Mouse (Mus musculus): ENCODE measurements at regions not wholly inside any gene's neighbourhood (a gene's known extent, or its start where the extent isn't known, plus 50 kb on each side); places are given as distances from the start of the nearest gene placed in this dataset.
A peak's percentile ranks its signal among the peaks of the same experiment; 100 is the strongest.

- ATAC-seq (ENCODE audit: extremely low read depth, insufficient number of reproducible peaks, low FRiP score, poor library complexity, severe bottlenecking), result no peak
These were observed 2634.2 kb downstream of the 9330182O14Rik start for GRCm38 (mm10) chr15:42768396-42768795.

GRCm38 (mm10) chr15:42779903-42780302 lies 2645.7 kb downstream of the 9330182O14Rik start:
- no peak for ATAC-seq (ENCODE audit: extremely low read depth, insufficient number of reproducible peaks, low FRiP score, poor library complexity, severe bottlenecking)

DNA sequence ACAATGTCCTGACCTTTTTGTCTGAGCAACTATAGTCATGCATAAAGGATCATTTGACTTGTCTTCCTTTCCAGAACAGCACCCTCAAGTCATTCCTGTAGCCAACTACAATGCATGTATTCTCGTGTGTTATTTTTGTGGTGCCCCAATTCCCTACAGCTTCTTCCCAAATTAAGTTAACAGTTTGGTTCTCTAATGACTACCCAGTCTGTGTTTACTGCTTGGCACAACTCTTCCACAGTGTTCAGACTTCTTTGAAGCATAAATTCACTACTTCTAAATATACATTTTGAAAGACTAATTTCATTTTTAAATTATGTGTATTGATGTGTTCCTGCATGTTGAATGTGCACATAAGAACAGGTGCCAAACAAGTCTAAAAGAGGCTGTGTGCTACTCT lies 2667.1 kb downstream of the 9330182O14Rik start:
- no peak for ATAC-seq (ENCODE audit: extremely low read depth, insufficient number of reproducible peaks, low FRiP score, poor library complexity, severe bottlenecking)

GRCm38 (mm10) chr15:42810871-42811490 lies 2676.8 kb downstream of the 9330182O14Rik start:
- ATAC-seq (ENCODE audit: extremely low read depth, insufficient number of reproducible peaks, low FRiP score, poor library complexity, severe bottlenecking), result no peak

DNA sequence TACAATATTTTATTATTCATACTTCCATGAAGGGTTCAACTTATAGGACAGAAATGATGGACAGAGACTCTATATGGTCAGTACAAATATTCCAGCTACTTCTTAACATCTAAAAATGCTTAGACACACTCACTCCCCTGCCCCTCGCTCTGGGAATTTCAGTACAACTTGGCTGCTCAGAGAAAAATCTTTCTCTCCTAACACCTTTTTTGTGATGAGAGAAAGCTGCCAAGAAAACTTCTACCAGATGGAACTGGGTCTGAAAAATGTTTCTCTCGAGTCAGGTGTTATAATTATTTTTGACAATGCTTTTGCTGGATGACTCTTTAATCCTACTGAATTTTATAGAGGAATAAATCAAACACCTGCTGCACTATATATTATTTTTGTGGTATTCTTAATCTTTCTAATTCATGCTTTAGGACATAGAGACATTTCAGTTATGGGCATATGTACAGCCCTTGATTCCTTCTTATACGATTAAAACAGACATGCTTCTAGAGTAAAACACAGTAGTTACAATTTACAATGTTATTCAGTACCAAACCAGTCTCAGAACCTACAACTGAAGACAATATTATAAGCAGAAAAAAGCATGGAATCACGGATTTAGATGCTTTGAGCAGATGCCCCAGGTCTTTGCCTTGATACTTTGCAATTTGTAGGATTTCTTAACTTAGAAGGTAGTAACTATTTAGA lies 2681.0 kb downstream of the 9330182O14Rik start:
- ATAC-seq (ENCODE audit: extremely low read depth, insufficient number of reproducible peaks, low FRiP score, poor library complexity, severe bottlenecking), result no peak

DNA sequence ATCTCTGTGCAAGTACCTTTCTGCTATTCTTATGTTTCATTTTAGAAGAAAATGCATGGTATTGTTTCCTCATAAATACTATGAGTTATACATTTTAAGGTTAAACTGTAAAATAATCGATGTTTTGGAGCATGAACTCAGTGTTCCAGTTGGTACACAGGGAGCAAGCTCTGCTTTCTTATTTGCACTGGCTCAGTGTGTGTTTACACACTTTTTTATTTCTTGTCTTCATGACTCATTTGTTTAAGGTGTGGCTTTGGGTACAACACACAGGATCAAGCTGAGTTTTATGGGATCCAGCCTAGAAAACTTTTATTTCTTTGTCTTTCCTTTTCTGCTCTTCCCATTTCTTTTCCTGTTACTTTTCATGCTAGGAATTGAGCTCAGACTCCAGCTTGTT lies 2704.7 kb downstream of the 9330182O14Rik start:
- ATAC-seq (ENCODE audit: extremely low read depth, insufficient number of reproducible peaks, low FRiP score, poor library complexity, severe bottlenecking), result no peak

DNA sequence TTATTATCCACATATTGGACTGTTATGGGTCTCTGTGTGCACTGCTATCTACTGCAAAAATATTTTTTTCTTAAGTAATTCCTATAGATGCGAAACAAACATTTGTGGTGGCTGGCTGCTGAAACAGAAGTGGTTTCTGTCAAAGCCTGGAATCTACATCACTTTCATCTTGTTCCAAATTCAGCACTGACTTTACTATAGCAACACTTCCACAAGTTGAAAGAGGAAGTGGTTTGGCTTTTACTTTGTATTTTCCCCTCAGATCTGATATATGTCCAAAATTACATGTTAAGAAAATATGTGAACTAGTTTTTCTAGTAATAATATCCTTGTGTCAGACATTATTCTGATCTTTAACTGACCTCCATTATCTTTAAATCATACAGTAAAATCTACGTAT lies 2715.8 kb downstream of the 9330182O14Rik start:
- ATAC-seq (ENCODE audit: extremely low read depth, insufficient number of reproducible peaks, low FRiP score, poor library complexity, severe bottlenecking), result no peak

DNA sequence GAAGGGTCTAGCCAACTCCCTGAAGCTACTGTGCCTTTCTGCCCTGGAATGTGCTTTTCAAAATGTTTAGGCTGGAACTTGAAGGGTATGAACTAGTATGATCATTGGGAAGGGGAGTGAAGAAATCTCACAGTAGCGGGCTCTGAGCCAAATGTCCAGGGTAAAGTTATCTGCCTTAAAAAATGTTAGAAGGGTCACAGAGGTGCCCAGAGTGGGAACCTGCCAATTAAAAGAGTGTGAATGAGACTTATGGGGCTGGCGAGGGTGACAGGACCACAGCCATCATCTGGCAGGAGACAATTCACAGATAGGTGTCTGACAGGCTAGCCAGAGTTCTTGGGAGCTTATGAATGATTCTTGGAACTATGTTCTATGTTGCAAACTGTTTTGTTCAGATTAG lies 2738.3 kb downstream of the 9330182O14Rik start:
- no peak for ATAC-seq (ENCODE audit: extremely low read depth, insufficient number of reproducible peaks, low FRiP score, poor library complexity, severe bottlenecking)

GRCm38 (mm10) chr15:42894611-42895010 lies 2760.4 kb downstream of the 9330182O14Rik start:
- no peak for ATAC-seq (ENCODE audit: extremely low read depth, insufficient number of reproducible peaks, low FRiP score, poor library complexity, severe bottlenecking)

GRCm38 (mm10) chr15:42900056-42900455 lies 2765.9 kb downstream of the 9330182O14Rik start:
- no peak for ATAC-seq (ENCODE audit: extremely low read depth, insufficient number of reproducible peaks, low FRiP score, poor library complexity, severe bottlenecking)

DNA sequence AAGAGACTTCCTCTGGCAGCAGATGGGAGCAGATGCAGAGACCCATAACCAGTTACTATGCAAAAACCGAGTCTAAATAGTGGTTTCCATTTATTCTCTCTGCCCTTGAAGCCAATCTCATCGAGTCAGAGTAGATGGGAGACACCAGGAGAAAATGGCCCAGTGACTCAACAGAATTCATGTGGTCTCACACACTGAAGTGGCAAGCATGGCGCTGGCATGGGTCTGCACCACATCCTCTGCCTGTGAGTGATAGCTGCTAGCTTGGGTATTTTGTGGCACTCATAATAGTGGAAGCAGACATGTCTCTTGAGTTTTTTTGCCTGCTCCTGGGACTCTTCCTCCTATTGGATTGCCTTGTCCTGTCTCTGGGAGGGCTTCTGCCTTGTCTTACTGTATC lies 2767.6 kb downstream of the 9330182O14Rik start:
- no peak for ATAC-seq (ENCODE audit: extremely low read depth, insufficient number of reproducible peaks, low FRiP score, poor library complexity, severe bottlenecking)

DNA sequence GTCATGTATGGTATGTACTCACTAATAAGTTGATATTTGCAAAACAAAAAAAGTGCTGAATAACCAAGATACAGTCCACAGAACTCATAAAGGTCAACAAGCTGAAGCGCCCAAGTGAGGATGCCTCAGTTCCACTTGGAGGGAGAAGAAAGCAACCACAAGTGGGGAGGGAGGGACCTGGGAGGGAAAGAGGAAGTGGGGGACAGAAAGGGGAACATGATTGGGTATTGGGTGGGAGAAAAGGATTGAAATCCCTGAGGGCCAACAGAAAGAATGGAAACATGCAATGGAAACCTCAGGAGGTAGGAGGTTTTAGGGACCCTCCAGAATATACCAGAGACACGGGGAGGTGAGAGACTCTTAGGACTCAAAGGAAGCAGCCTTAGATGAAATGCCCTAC lies 2777.2 kb downstream of the 9330182O14Rik start:
- no peak for ATAC-seq (ENCODE audit: extremely low read depth, insufficient number of reproducible peaks, low FRiP score, poor library complexity, severe bottlenecking)

- ATAC-seq (ENCODE audit: extremely low read depth, insufficient number of reproducible peaks, low FRiP score, poor library complexity, severe bottlenecking), result no peak
These were observed 2778.7 kb downstream of the 9330182O14Rik start for GRCm38 (mm10) chr15:42912880-42913279.

- no peak for ATAC-seq (ENCODE audit: extremely low read depth, insufficient number of reproducible peaks, low FRiP score, poor library complexity, severe bottlenecking)
These were observed 2779.1 kb downstream of the 9330182O14Rik start for GRCm38 (mm10) chr15:42913285-42913684.

DNA sequence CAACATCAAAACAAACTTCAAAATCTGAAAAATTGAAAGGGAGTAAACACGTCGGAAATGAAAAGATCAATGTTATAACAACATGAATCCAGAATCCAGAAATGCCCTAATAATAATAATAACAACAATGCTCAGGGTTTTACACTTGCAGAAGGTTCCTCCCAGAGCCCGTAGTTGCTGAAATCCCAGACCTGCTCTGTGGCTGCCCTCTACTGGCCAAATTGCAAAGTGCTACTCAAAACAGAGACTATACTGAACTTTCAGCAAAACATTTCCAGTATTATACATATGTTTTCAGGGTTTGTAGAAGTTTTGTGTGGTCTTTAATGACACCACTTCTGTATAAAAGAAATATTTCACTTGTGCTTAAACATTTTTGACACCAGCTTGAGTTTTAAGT lies 2779.9 kb downstream of the 9330182O14Rik start:
- ATAC-seq (ENCODE audit: extremely low read depth, insufficient number of reproducible peaks, low FRiP score, poor library complexity, severe bottlenecking), result 0 out of 2 replicates have a peak, but pooled peaks have one; percentile 41

DNA sequence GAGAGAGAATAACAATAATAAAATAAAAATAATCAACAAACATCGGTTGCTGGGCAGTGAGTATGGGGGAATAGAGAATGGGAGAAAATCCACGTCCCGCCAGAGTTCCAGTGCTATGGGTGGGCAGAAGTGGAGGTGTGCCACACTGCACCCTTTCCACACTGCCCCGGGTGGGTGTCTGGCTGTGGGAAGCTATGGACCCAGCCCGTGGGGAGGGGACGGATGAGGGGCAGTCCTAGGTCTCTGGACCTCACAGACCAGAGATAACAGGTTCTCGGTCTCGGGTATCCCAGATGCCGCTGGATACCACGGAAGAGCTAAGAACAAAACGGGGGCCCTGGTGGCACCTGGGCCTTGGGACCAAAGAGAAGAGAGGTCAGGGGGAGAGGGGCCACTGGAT lies 2781.0 kb downstream of the 9330182O14Rik start:
- ATAC-seq (ENCODE audit: extremely low read depth, insufficient number of reproducible peaks, low FRiP score, poor library complexity, severe bottlenecking), result no peak

DNA sequence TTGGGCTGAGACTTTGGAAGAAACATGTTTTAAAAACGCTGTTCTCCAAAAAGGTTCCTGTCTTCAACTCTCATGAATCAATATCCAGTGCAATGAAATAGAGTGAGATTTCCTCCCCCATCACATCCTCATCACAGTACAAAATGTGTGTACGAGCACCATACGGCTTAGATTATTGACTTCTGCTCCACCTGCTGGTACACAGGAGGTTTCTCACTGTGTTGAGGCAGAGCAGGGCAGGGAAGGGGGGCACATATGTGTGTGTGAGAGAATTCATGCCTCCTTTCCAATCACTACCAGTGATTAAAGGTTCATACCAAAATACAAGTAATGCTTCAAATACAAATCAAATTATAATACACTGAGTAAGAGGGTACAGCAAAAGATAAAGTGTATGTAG lies 2787.5 kb downstream of the 9330182O14Rik start:
- no peak for ATAC-seq (ENCODE audit: extremely low read depth, insufficient number of reproducible peaks, low FRiP score, poor library complexity, severe bottlenecking)

GRCm38 (mm10) chr15:42928331-42928730 lies 2794.2 kb downstream of the 9330182O14Rik start:
- ATAC-seq (ENCODE audit: extremely low read depth, insufficient number of reproducible peaks, low FRiP score, poor library complexity, severe bottlenecking), result no peak

GRCm38 (mm10) chr15:42944610-42945009 lies 2810.4 kb downstream of the 9330182O14Rik start:
- no peak for ATAC-seq (ENCODE audit: extremely low read depth, insufficient number of reproducible peaks, low FRiP score, poor library complexity, severe bottlenecking)

GRCm38 (mm10) chr15:42955167-42955566 lies 2821.0 kb downstream of the 9330182O14Rik start:
- no peak for ATAC-seq (ENCODE audit: extremely low read depth, insufficient number of reproducible peaks, low FRiP score, poor library complexity, severe bottlenecking)

Data from neutrophil, adult 5-6 weeks (primary cell).